Mouse (Mus musculus): ENCODE measurements at regions not wholly inside any gene's neighbourhood (a gene's known extent, or its start where the extent isn't known, plus 50 kb on each side); places are given as distances from the start of the nearest gene placed in this dataset.

DNA sequence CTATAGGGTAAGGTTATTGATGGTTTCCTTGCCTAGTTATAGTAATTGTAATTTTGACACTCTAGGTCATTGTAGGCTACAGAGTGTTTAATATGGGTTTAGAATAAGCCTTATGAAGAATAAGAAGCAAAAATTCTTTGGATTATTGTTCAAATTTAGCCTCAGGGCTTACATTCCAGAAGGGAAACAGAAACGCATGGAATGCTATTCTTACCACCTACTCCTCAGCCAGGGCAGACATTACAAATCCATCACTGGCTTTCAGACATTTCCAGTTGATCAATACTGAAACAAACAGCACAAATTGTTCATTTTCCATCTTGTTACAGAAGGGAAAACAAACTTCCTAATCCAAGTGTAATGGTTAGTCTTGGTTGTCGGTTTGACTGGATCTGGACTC is 120.7 kb upstream of the Smim23 start:
- no peak for TF ChIP-seq CTCF (IDR thresholded peaks at IDR 0.05 in 2 of 3, conservative IDR thresholded peaks at IDR 0.05 in 1 of 3; ENCODE audit: control insufficient read depth in 1 of 3, insufficient read depth in 1 of 3, low read depth in 2 of 3, low read length in 3 of 3, poor library complexity in 1 of 3, severe bottlenecking in 1 of 3)
- TF ChIP-seq USF1 (IDR thresholded peaks at IDR 0.05; ENCODE audit: low read depth, low read length): no peak
- no peak for TF ChIP-seq POLR2A (IDR thresholded peaks at IDR 0.05; ENCODE audit: control insufficient read depth in 1 of 2, insufficient read depth in 1 of 2, low read depth in 1 of 2, low read length in 2 of 2, poor library complexity in 1 of 2)
- no peak for TF ChIP-seq TAL1 (IDR thresholded peaks at IDR 0.05; ENCODE audit: low read length)
- TF ChIP-seq EP300 (IDR thresholded peaks at IDR 0.05; ENCODE audit: low read depth in 1 of 2, low read length in 2 of 2): no peak
- TF ChIP-seq POLR2AphosphoS2 (IDR thresholded peaks at IDR 0.05; ENCODE audit: low read length): no peak
- TF ChIP-seq CHD2 (IDR thresholded peaks at IDR 0.05; ENCODE audit: low read length): no peak
